Mouse (Mus musculus): ENCODE measurements at regions not wholly inside any gene's neighbourhood (a gene's known extent, or its start where the extent isn't known, plus 50 kb on each side); places are given as distances from the start of the nearest gene placed in this dataset.

DNA sequence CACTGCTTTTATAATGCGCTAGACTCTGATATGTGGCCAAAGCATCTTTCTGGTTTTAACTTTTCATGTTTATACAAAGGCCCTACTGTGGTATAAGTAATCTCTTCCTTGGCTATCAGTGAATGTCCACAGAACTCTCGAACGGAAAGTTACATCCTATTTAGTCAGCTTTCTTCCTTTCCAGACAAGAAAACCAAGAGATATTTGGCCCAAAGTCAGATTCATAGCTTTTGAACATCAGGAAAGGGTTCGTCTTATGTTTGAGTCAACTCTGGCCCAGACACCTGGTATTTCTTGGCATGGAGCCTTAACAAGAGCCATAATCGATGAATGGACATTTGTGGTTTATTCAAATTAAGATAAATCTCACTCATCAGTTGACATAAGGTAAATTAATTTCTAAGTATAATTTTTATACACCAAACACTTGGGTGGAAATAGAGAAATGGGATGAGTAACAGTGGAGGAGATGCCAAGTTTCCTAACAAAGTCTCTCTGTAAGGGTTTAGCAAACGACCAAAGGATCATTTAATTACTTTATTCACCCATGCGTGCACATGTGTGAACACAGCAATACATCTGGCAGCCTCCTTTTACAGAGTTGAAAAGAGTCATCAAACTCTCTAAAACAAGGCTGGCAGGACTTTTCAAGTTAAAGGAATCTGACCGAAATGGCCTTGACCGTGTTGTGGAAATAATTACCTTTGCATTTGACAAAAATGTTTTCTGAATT is 287.2 kb upstream of the Rbms1 start:
- Histone ChIP-seq H3K9ac (replicated peaks; ENCODE audit: low read length) (no peak overlapping the region), H3K4me3 (replicated peaks; ENCODE audit: low read depth, low read length) (no peak overlapping the region), H3K4me2 (ENCODE audit: low read length) (no peak overlapping the region), H3K4me1 (ENCODE audit: control insufficient read depth, insufficient read depth, low read length) (no peaks in the 10 kb centered on the region), H3K27ac (replicated peaks; ENCODE audit: low read depth, low read length) (no peak overlapping the region), H3K9me3 (ENCODE audit: control insufficient read depth, low read length) (no peaks in the 10 kb centered on the region), H3K36me3 (ENCODE audit: control insufficient read depth, insufficient read depth, low read length) (no peaks in the 10 kb centered on the region), H3K27me3 (ENCODE audit: control insufficient read depth, insufficient read depth, low read length) (no peaks in the 10 kb centered on the region)
- 58% methylated on average over 9 of the region's 9 CpGs for WGBS
- ATAC-seq (ENCODE audit: low FRiP score, low TSS enrichment) (no peak), DNase-seq (no peak)

DNA sequence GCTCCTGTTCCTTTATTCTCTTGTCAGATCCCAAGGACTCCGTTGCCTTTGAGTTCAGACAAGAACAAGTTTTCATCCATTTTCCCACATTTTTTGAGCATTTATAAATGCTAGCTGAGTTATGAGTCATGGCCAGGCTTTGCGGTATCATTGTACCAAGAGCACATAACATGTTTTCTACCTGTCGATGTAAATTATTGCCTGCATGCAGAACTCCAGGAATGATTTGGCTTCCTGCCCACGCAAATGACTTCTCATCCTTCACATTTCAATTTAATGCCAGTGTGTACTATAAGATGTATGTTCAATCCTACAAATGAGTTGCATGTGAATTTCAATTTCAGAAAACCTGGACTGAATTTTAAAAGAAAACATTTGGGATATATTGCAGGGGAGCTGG is 285.0 kb upstream of the Rbms1 start:
- Histone ChIP-seq H3K9me3 (ENCODE audit: control insufficient read depth, low read length) (no peaks in the 10 kb centered on the region), H3K4me2 (ENCODE audit: low read length) (no peak overlapping the region), H3K4me1 (ENCODE audit: control insufficient read depth, insufficient read depth, low read length) (no peaks in the 10 kb centered on the region), H3K27me3 (ENCODE audit: control insufficient read depth, insufficient read depth, low read length) (no peaks in the 10 kb centered on the region), H3K4me3 (replicated peaks; ENCODE audit: low read depth, low read length) (no peak overlapping the region), H3K36me3 (ENCODE audit: control insufficient read depth, insufficient read depth, low read length) (no peaks in the 10 kb centered on the region), H3K9ac (replicated peaks; ENCODE audit: low read length) (no peak overlapping the region), H3K27ac (replicated peaks; ENCODE audit: low read depth, low read length) (no peak overlapping the region)
- WGBS = 92% methylated on average over 4 of the region's 4 CpGs
- ATAC-seq (ENCODE audit: low FRiP score, low TSS enrichment) = no peak
- no peak for DNase-seq

DNA sequence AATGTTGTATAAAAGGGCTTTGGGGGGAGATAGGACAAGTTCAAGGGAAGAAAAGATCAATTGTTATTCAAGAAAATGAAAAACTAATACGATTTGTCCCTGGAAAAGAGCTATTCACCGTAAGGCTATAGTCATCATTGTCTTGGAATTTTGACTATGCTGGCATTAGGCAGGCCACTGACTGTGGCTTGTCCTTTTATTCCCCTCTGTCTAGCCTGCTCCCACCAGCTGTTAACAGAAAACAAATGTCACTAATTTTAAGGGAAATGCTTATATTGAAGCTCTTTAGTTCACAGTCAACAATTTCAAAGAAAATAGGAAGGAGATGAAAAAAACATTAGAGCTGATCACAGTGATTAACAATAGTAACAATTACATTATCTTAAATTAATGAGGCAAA is 284.3 kb upstream of the Rbms1 start:
- Histone ChIP-seq H3K27ac (replicated peaks; ENCODE audit: low read depth, low read length) (no peak overlapping the region), H3K4me2 (ENCODE audit: low read length) (no peak overlapping the region), H3K27me3 (ENCODE audit: control insufficient read depth, insufficient read depth, low read length) (no peaks in the 10 kb centered on the region), H3K4me3 (replicated peaks; ENCODE audit: low read depth, low read length) (no peak overlapping the region), H3K9me3 (ENCODE audit: control insufficient read depth, low read length) (no peaks in the 10 kb centered on the region), H3K9ac (replicated peaks; ENCODE audit: low read length) (no peak overlapping the region), H3K4me1 (ENCODE audit: control insufficient read depth, insufficient read depth, low read length) (no peaks in the 10 kb centered on the region), H3K36me3 (ENCODE audit: control insufficient read depth, insufficient read depth, low read length) (no peaks in the 10 kb centered on the region)
- DNase-seq (no peak), ATAC-seq (ENCODE audit: low FRiP score, low TSS enrichment) (no peak)
- WGBS = 35% methylated on average over 2 of the region's 2 CpGs

DNA sequence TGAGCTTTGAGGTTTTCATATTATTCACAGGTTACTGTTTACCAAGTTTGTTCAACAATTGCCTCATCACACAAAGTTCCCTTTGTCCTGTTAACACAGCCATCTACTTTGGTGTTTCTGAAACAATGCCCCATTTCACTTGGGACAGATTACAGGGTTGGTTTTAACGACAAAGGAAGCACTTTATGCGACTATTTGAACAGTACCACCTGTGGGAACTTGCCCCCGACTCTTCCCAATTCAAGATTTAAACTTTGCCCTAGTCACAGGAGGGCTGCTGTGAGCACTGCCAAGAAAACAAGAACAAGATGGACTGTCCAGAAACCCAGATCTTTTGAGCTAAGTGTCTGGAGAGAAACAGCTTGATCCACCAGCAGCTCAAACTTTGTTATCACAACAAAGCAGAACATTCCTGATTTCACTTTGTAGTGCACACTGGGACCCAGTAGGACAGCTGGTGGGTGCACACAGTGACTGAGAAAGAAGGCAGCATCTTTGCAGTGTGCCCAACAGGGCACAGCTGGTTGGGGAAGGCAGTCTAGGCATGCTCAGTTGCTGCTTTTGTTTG is 283.8 kb upstream of the Rbms1 start:
- ATAC-seq (ENCODE audit: low FRiP score, low TSS enrichment) (no peak), DNase-seq (no peak)
- no peaks in the 10 kb centered on the region for H3K27me3 ChIP-seq (ENCODE audit: control insufficient read depth, insufficient read depth, low read length)
- no peaks in the 10 kb centered on the region for H3K4me1 ChIP-seq (ENCODE audit: control insufficient read depth, insufficient read depth, low read length)
- H3K4me2 ChIP-seq (ENCODE audit: low read length) = no peak overlapping the region
- no peak overlapping the region for H3K4me3 ChIP-seq (replicated peaks; ENCODE audit: low read depth, low read length)
- no peaks in the 10 kb centered on the region for H3K36me3 ChIP-seq (ENCODE audit: control insufficient read depth, insufficient read depth, low read length)
- no peak overlapping the region for H3K27ac ChIP-seq (replicated peaks; ENCODE audit: low read depth, low read length)
- no peaks in the 10 kb centered on the region for H3K9me3 ChIP-seq (ENCODE audit: control insufficient read depth, low read length)
- 18% methylated on average over 3 of the region's 3 CpGs for WGBS
- H3K9ac ChIP-seq (replicated peaks; ENCODE audit: low read length) = no peak overlapping the region

DNA sequence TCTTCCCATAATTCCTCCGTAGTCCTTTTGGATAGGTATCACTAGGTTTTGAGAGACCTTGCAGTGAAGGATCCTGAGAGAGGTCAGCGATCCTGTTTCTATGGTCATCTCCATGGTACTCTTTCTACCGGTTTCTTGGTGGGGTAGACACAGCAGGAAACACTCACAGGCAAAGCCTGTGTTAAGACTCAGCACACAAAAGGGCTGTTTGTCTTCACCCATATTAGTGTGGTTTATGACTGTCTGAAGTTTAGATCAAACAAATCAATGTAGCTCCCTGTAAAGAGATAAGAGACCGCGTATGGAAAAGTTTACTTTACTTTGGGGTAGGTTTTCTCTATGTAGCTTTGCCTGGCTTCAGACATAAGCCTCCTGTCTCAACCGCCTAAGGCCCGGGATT is 282.5 kb upstream of the Rbms1 start:
- Histone ChIP-seq H3K9me3 (ENCODE audit: control insufficient read depth, low read length) (no peaks in the 10 kb centered on the region), H3K36me3 (ENCODE audit: control insufficient read depth, insufficient read depth, low read length) (no peaks in the 10 kb centered on the region), H3K4me2 (ENCODE audit: low read length) (no peak overlapping the region), H3K4me3 (replicated peaks; ENCODE audit: low read depth, low read length) (no peak overlapping the region), H3K9ac (replicated peaks; ENCODE audit: low read length) (no peak overlapping the region), H3K27ac (replicated peaks; ENCODE audit: low read depth, low read length) (no peak overlapping the region), H3K27me3 (ENCODE audit: control insufficient read depth, insufficient read depth, low read length) (no peaks in the 10 kb centered on the region), H3K4me1 (ENCODE audit: control insufficient read depth, insufficient read depth, low read length) (no peaks in the 10 kb centered on the region)
- 90% methylated on average over 7 of the region's 7 CpGs for WGBS
- no peak for DNase-seq
- ATAC-seq (ENCODE audit: low FRiP score, low TSS enrichment) = no peak

DNA sequence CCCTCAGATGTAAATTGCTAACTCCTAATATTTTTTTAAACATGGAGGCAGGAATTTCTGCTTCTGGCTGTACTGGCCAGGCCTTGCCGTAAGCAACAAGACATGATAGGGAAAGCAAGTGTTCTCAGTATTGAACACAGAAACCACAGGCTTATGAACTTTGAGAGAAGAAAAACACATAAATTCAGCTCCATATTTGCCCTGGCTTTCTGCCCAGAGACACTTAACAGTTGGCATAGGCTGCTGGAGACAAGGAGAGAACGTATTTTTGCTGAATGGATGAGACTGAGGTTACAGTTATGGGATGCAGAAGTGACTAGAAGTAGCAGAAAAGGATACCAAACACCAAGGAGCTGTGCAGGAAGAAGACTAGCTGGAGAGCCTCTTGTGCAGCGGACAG is 258.7 kb upstream of the Rbms1 start:
- no peak overlapping the region for H3K4me3 ChIP-seq (replicated peaks; ENCODE audit: low read depth, low read length)
- no peaks in the 10 kb centered on the region for H3K27me3 ChIP-seq (ENCODE audit: control insufficient read depth, insufficient read depth, low read length)
- no peaks in the 10 kb centered on the region for H3K36me3 ChIP-seq (ENCODE audit: control insufficient read depth, insufficient read depth, low read length)
- whole genome bisulfite sequencing = 92% methylated on average over 3 of the region's 3 CpGs
- H3K9ac ChIP-seq (replicated peaks; ENCODE audit: low read length) = no peak overlapping the region
- no peak overlapping the region for H3K27ac ChIP-seq (replicated peaks; ENCODE audit: low read depth, low read length)
- no peaks in the 10 kb centered on the region for H3K4me1 ChIP-seq (ENCODE audit: control insufficient read depth, insufficient read depth, low read length)
- no peak for DNase-seq
- ATAC-seq (ENCODE audit: low FRiP score, low TSS enrichment) = no peak
- no peak overlapping the region for H3K4me2 ChIP-seq (ENCODE audit: low read length)
- H3K9me3 ChIP-seq (ENCODE audit: control insufficient read depth, low read length) = no peaks in the 10 kb centered on the region

DNA sequence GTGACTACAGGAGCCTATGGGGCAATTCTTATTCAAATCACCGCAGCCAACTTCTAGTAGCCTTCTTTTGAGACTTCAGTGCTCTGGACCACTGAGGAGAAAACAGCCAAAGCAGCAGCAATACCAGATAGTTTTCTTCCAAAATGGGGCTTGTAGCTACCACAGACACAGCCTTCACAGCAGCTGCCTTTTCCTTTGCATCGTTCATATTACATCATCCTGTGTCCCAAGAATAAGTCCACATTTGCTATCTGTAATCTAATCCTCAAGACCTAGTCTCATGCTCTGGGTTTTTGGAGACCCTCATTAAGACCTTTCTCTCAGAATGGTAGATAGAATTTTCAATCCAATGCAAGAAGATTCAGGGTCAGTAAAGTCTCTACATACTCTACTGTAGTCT is 258.2 kb upstream of the Rbms1 start:
- 97% methylated on average over 2 of the region's 2 CpGs for WGBS
- Histone ChIP-seq H3K27ac (replicated peaks; ENCODE audit: low read depth, low read length) (no peak overlapping the region), H3K4me1 (ENCODE audit: control insufficient read depth, insufficient read depth, low read length) (no peaks in the 10 kb centered on the region), H3K4me3 (replicated peaks; ENCODE audit: low read depth, low read length) (no peak overlapping the region), H3K36me3 (ENCODE audit: control insufficient read depth, insufficient read depth, low read length) (no peaks in the 10 kb centered on the region), H3K27me3 (ENCODE audit: control insufficient read depth, insufficient read depth, low read length) (no peaks in the 10 kb centered on the region), H3K4me2 (ENCODE audit: low read length) (no peak overlapping the region), H3K9ac (replicated peaks; ENCODE audit: low read length) (no peak overlapping the region), H3K9me3 (ENCODE audit: control insufficient read depth, low read length) (no peaks in the 10 kb centered on the region)
- DNase-seq (no peak), ATAC-seq (ENCODE audit: low FRiP score, low TSS enrichment) (no peak)

DNA sequence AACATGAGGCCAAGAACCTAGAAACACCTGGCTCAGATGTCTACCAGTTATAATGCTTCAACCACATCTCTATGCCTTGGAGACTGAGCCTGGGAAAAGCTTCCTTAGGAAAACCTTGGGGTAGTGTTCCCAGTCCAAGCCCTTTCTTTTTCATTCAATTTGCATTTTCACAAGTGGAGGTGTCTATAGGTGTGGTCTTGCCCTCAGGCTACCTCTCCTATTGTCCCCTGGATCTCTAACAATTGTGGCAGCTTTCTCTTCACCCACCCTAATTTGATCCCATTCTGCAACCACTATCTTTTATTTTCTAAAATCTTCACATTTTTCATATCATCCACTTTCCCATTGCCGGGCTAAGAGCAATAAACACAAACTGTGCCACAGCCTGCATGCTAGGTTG is 251.0 kb upstream of the Rbms1 start:
- ATAC-seq (ENCODE audit: low FRiP score, low TSS enrichment) (no peak), DNase-seq (no peak)
- no peaks in the 10 kb centered on the region for H3K36me3 ChIP-seq (ENCODE audit: control insufficient read depth, insufficient read depth, low read length)
- H3K9ac ChIP-seq (replicated peaks; ENCODE audit: low read length) = no peak overlapping the region
- no peaks in the 10 kb centered on the region for H3K4me1 ChIP-seq (ENCODE audit: control insufficient read depth, insufficient read depth, low read length)
- H3K4me3 ChIP-seq (replicated peaks; ENCODE audit: low read depth, low read length) = no peak overlapping the region
- no peaks in the 10 kb centered on the region for H3K9me3 ChIP-seq (ENCODE audit: control insufficient read depth, low read length)
- no peak overlapping the region for H3K4me2 ChIP-seq (ENCODE audit: low read length)
- 95% methylated on average over 1 of the region's 1 CpGs for WGBS
- H3K27ac ChIP-seq (replicated peaks; ENCODE audit: low read depth, low read length) = no peak overlapping the region
- no peaks in the 10 kb centered on the region for H3K27me3 ChIP-seq (ENCODE audit: control insufficient read depth, insufficient read depth, low read length)

DNA sequence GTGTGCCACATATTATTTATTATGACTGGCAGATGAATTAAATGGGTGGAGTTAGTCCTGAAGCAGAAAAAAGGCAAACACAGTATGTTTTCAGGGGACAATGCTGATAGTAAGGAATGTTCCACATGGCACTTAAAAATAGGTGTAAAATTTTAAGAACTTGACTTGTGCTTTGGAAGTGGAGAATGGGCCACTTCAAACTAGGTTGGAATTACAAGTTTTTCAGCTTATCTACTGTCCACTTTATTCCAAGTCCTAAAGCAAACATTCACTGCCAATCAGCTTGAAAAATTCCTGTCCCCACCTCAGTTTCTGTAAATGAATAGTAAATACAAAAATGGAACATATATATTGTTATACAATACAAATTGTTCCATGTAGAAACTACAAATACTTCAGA is 238.4 kb upstream of the Rbms1 start:
- Histone ChIP-seq H3K9me3 (ENCODE audit: control insufficient read depth, low read length) (no peaks in the 10 kb centered on the region), H3K9ac (replicated peaks; ENCODE audit: low read length) (no peak overlapping the region), H3K4me1 (ENCODE audit: control insufficient read depth, insufficient read depth, low read length) (no peaks in the 10 kb centered on the region), H3K4me3 (replicated peaks; ENCODE audit: low read depth, low read length) (no peak overlapping the region), H3K4me2 (ENCODE audit: low read length) (no peak overlapping the region), H3K27ac (replicated peaks; ENCODE audit: low read depth, low read length) (no peak overlapping the region), H3K36me3 (ENCODE audit: control insufficient read depth, insufficient read depth, low read length) (no peaks in the 10 kb centered on the region), H3K27me3 (ENCODE audit: control insufficient read depth, insufficient read depth, low read length) (no peaks in the 10 kb centered on the region)
- DNase-seq (no peak), ATAC-seq (ENCODE audit: low FRiP score, low TSS enrichment) (no peak)

Measured in midbrain, embryonic 14.5 days (tissue).